Mouse (Mus musculus) embryonic facial prominence, embryonic 10.5 days (tissue): ENCODE results near the gene Gm9903. TPM values are rescaled to one million over a fixed set of nuclear protein-coding genes. Genes with fewer than 3 reads are reported as not detected.

ENCODE experiments used
- DNase-seq: peaks from one replicate; pipeline ENCODE4 v3.0.0-alpha.2; 2017; ENCODE audit warnings: low spot score
- H3K27ac ChIP-seq: fragments of 300-500 bp; sonication (generic); replicated peaks from 2 replicates; pipeline ENCODE4 v1.5.1; 2016; ENCODE audit warnings: mild to moderate bottlenecking
- H3K27me3 ChIP-seq: fragments of 300-500 bp; sonication (generic); replicated peaks from 2 replicates; pipeline ENCODE4 v1.6.1; 2016; ENCODE audit warnings: low read depth, mild to moderate bottlenecking; ENCODE audit not compliant: poor library complexity, severe bottlenecking
- H3K36me3 ChIP-seq: fragments of 300-500 bp; sonication (generic); replicated peaks from 2 replicates; pipeline ENCODE4 v1.6.1; 2016; ENCODE audit warnings: mild to moderate bottlenecking, moderate library complexity
- H3K4me1 ChIP-seq: fragments of 300-500 bp; sonication (generic); 2 replicates; pipeline ENCODE4 v1.6.1; 2016
- H3K4me3 ChIP-seq: fragments of 300-500 bp; sonication (generic); 2 replicates; pipeline ENCODE4 v1.5.1; 2016; ENCODE audit warnings: mild to moderate bottlenecking, moderate library complexity
- H3K9me3 ChIP-seq: fragments of 300-500 bp; sonication (generic); 2 replicates; pipeline ENCODE4 v1.6.1; 2016; ENCODE audit warnings: mild to moderate bottlenecking
- WGBS: fragments of 180-500 bp; shearing (Covaris S2); methylation state at CpG from one replicate; pipeline ENCODE4 v1.1.7; 2016; 5-methylcytosine and 5-hydroxymethylcytosine counted together
- polyA plus RNA-seq: library from polyadenylated mRNA; unstranded; fragments of >200 nt; fragmentation: Nextera tagmentation; extraction: Ambion mirVana; gene quantifications from 2 replicates; pipeline ENCODE4 v1.2.1, GENCODE M21; 2016

Gene Gm9903
- polyA plus RNA-seq, 1 experiment from 2014 or later: 0.32 TPM

DNA sequence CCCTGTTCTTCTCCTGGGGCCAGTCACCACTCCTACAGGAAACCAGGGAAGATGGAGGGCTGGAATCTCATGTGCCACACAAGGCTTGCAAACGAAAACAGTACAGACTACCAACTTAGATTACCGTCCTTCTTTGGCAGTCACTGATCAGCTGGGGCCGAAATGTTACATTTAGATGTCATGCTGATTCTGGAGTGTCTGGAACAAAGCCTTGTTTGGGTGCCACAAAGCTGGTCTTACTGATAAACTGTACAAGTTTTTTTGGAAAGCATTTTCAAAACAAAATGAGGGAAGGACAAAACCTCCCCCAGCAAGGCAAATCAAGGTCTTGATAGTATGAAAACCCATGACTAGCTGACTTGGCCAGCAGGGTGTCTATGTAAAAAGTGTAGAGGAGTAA is 6.0 kb upstream of the Gm9903 start:
- Histone ChIP-seq H3K9me3 (no peaks in the 10 kb centered on the region), H3K27ac (no peak overlapping the region), H3K27me3 (no peaks in the 10 kb centered on the region), H3K4me3 (no peak overlapping the region), H3K4me1 (peaks cover 10% of the 10 kb centered on the region), H3K36me3 (peaks cover 36% of the 10 kb centered on the region)
- WGBS: 75% methylated on average over 3 of the region's 3 CpGs
- DNase-seq: no peak

DNA sequence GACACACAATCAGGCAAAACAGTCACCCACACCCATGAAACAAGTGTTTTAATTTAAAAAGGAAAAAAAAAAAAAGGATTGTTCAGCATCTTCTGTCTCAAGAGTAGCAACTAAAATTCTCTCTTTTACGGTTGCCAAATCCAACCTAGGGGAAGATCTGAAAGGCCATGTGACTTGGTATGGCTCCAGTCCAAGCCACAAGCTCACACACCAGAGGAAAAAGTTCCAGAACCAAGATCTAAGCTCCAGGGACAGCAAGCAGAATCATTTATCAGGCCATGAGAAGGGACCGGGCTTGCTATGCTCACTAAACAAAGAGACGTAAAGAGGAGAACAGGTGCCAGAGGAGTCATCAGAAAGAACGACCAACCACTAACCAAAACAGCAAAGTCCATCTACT is 1.8 kb upstream of the Gm9903 start:
- Histone ChIP-seq H3K4me1 (peaks cover 30% of the 10 kb centered on the region), H3K27me3 (no peaks in the 10 kb centered on the region), H3K36me3 (peaks cover 23% of the 10 kb centered on the region), H3K9me3 (no peaks in the 10 kb centered on the region), H3K4me3 (peak overlapping the region; percentile 92), H3K27ac (no peak overlapping the region; the same call in 1 of the 2 replicates)
- DNase-seq: no peak
- WGBS: 68% methylated on average over 4 of the region's 4 CpGs

DNA sequence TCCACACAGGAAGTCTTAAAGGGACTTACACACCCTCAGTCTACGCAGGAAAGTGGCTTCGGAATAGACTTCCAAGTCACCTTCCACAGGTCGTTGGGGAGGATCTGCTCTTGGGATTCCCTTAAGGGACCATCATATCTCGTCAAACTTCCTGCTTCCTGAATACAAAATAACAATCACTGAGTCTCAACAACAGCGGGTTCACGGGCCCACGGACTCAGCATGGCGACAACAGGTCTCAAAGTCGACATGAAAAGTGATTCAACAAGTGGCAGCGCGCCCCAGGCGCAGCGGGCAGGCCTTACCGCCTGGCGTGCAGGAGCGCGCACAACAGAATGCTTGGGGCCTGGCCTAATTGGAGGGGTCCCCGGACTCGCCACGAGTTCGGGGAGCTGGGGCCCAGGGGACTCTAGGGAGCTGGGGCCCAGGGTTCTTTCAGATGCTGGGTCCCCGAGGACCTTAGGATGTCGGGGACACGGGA is 865 bp upstream of the Gm9903 start:
- peaks cover 30% of the 10 kb centered on the region for H3K4me1 ChIP-seq
- H3K27me3 ChIP-seq: no peaks in the 10 kb centered on the region
- no peaks in the 10 kb centered on the region for H3K9me3 ChIP-seq
- DNase-seq: peak; percentile 78
- WGBS: under 1% methylated on average over 24 of the region's 24 CpGs
- peaks cover 16% of the 10 kb centered on the region for H3K36me3 ChIP-seq
- H3K4me3 ChIP-seq: peak overlapping the region; percentile 92
- H3K27ac ChIP-seq: peak overlapping the region; percentile 94

DNA sequence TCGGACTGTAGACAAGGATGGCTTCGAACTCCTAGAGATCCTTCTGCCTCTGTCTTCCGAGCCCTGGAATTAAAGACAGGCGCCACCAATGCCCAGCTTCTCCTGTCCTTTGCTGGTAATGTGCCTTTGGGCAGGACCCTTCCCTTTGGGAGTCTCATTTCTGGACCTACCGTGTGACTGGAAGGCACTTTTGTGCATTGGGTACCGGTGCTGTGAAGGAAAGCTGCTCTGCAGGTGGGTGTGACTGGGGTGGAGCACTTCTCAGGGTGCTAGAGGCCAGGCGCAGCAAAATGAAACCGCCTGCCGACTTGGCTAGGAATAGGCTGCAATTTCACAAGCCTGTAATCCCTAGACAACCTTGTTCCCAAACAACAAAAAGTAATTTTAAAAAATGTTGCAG is 336 bp downstream of the Gm9903 start:
- Histone ChIP-seq H3K9me3 (no peaks in the 10 kb centered on the region), H3K4me1 (peaks cover 30% of the 10 kb centered on the region), H3K4me3 (peak overlapping the region; percentile 92), H3K27me3 (no peaks in the 10 kb centered on the region), H3K36me3 (peaks cover 19% of the 10 kb centered on the region), H3K27ac (peak overlapping the region; percentile 94)
- 7% methylated on average over 9 of the region's 9 CpGs for WGBS
- no peak for DNase-seq

DNA sequence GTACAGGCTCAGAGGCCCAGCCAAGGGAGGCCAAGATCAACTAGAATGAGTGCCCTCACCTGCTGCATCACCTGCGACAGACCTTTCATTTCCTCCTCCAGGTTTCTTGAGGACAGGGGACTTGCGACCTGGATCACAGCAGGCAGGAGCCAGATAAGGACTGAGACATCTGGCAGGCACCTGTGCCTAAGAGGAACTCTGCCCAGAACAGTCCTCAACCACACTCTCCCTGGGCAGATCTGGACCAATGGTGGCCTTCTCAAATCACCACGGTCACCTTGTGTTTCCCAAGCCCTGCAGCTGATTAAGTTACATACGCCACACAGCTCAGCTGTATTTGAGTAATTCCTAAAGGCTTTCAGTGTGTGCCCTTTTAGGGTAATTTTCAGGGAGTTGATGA is 890 bp downstream of the Gm9903 start:
- H3K4me3 ChIP-seq: peak overlapping the region; percentile 92
- WGBS: 62% methylated on average over 4 of the region's 4 CpGs

DNA sequence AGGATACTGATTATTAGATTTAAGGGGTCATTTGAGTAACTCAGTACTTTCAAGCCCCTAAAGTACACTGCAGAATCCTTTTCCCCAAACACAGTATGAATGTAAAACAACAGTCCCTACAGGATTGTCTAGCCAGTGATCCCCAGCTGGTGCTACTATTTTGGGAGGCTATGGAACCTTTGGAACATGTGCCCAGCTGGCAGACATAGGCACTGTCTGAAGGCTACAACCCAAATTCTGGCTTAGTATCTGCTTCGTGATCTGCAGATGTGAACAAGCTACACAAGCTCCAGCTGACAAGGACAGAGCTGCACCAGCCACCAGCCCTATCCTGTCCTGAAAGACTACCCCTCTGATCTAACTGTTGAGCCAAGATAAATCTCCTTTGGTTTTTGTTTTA is 2.8 kb downstream of the Gm9903 start:
- H3K27ac ChIP-seq: no peak overlapping the region
- no peaks in the 10 kb centered on the region for H3K9me3 ChIP-seq
- peaks cover 33% of the 10 kb centered on the region for H3K36me3 ChIP-seq
- H3K4me1 ChIP-seq: peaks cover 30% of the 10 kb centered on the region
- 91% methylated on average over 1 of the region's 1 CpGs for WGBS
- no peak overlapping the region for H3K4me3 ChIP-seq
- no peak for DNase-seq
- no peaks in the 10 kb centered on the region for H3K27me3 ChIP-seq

More for the DNA sequence above, 890 bp downstream of the Gm9903 start:
- no peaks in the 10 kb centered on the region for H3K9me3 ChIP-seq
- no peak for DNase-seq
- peak overlapping the region; percentile 94; the same call in 1 of the 2 replicates for H3K27ac ChIP-seq
- no peaks in the 10 kb centered on the region for H3K27me3 ChIP-seq
- peaks cover 19% of the 10 kb centered on the region for H3K36me3 ChIP-seq
- H3K4me1 ChIP-seq: peaks cover 30% of the 10 kb centered on the region

DNA sequence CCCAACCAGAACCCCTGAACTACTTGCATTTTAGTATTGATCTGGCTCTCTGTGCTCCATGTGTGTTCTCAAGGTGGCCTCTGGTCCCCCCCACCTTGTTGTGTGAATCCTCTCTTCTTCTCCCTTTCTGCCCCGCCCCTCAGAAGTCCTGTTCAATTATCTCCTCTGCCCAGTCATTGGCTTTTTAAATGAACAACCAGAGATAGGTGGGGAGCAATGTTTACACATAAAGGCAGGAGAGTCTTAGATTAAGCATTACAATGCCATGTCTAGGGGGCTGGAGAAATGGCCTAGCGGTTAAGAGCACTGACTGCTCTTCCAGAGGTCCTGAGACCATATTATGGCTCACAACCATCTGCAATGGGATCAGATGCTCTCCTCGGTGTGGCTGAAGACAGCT is 5.6 kb downstream of the Gm9903 start:
- Histone ChIP-seq H3K9me3 (no peaks in the 10 kb centered on the region), H3K4me1 (peaks cover 8% of the 10 kb centered on the region), H3K36me3 (peaks cover 58% of the 10 kb centered on the region), H3K27ac (no peak overlapping the region), H3K27me3 (no peaks in the 10 kb centered on the region), H3K4me3 (no peak overlapping the region)
- 87% methylated on average over 3 of the region's 3 CpGs for WGBS
- DNase-seq: no peak

DNA sequence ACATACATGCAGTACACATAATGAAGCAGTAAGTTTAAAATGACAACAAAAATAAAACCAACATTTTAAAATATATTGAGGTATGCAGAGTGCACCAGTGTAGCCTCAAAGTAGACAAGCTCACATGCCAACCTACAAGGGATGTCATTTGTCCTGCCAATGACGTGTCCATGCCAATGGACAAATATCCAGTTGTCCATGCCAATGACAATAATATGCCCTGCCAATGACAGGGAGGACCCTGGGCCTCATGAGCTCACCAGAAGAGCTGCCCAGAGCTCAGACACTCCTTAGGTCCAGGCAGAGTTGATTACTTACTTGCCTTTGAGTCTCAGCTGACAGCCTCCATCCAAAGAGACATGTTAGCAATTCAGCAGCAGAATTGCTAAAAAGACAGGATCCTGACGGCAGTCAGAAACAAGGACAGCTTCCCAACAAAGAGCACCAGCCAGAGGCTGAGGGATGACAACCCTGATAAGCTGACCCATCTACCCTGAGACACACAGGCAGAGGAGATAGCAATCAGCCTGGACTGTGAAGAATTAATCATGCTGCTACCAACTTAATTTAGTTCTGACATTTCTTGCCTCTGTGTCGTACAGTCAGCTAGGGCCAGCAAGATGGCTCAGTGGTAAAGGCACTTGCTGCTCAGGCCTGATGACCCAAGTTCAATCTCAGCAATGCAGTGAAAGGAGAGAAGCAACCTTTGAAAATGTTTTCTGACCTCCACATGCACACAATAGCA is 8.1 kb downstream of the Gm9903 start:
- no peaks in the 10 kb centered on the region for H3K4me1 ChIP-seq
- WGBS: 87% methylated on average over 3 of the region's 3 CpGs
- H3K36me3 ChIP-seq: peaks cover 82% of the 10 kb centered on the region
- no peak overlapping the region for H3K4me3 ChIP-seq
- H3K27ac ChIP-seq: no peak overlapping the region
- no peaks in the 10 kb centered on the region for H3K27me3 ChIP-seq
- no peak for DNase-seq
- no peaks in the 10 kb centered on the region for H3K9me3 ChIP-seq

DNA sequence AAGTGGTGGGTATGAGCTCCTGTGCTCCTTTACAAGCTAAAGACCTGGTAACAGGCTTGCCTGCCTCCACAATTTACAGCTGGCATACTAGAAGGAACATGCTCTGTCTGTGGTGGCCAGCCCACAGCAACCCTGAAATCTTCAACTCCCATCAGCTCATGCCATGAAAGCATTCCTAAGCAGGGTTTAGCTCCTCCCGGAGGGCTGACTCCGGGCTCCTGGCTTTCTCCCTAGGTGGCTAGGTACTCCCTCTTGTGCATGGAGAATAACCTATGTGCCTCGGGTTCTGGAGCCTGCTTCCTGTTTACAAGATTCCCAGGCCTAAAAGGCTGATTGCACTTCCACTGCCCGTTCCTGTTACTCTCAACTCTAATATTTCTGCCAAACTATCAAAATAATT is 9.1 kb downstream of the Gm9903 start:
- H3K27ac ChIP-seq: no peak overlapping the region
- H3K4me1 ChIP-seq: no peaks in the 10 kb centered on the region
- H3K36me3 ChIP-seq: peaks cover 92% of the 10 kb centered on the region
- 77% methylated on average over 4 of the region's 4 CpGs for WGBS
- no peak for DNase-seq
- no peaks in the 10 kb centered on the region for H3K9me3 ChIP-seq
- H3K4me3 ChIP-seq: no peak overlapping the region
- no peaks in the 10 kb centered on the region for H3K27me3 ChIP-seq

DNA sequence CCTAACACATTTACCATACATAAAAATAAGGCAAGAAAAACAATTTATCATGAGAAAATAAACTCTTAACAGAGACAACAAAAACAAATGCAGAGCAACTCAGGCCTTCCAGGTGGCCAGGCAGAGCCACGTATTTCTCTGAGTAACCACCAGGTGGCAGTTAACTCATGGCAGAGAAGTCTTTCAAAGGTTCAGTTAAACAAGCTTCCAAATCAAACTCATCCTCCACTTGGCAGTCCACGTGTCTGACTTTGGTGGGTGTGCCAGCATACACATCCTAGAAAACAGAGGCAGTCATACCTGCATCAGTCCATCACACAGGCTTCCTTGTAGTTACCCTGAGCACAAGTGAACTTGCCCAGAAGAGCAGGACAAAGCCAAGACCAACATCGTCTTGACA is 10.9 kb downstream of the Gm9903 start:
- no peaks in the 10 kb centered on the region for H3K4me1 ChIP-seq
- peaks cover 94% of the 10 kb centered on the region for H3K36me3 ChIP-seq
- WGBS: 49% methylated on average over 3 of the region's 3 CpGs
- no peaks in the 10 kb centered on the region for H3K9me3 ChIP-seq
- no peak overlapping the region for H3K27ac ChIP-seq
- no peak overlapping the region for H3K4me3 ChIP-seq
- peak; percentile 41 for DNase-seq
- no peaks in the 10 kb centered on the region for H3K27me3 ChIP-seq

DNA sequence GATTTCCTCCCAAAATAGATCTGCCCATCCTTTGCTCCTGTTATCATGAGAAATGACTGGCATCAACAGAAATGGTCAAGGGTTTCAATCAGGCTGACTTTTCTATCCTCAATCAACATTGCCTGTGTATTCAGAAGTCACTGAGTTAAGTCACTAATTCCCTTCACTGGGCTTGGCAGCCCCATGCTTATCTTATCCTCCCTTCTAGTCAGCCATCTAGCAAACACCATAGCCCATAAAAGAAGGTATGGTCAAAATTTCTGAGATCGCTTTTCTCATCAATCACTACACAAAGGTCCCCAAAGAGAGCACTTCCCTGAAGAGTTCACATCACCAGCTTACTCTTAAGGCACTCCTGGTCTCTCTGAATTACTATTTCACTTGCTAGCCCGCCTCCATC is 21.3 kb downstream of the Gm9903 start:
- Histone ChIP-seq H3K36me3 (peaks cover 75% of the 10 kb centered on the region), H3K27ac (peak overlapping the region; percentile 99)
- WGBS: 22% methylated on average over 2 of the region's 2 CpGs

DNA sequence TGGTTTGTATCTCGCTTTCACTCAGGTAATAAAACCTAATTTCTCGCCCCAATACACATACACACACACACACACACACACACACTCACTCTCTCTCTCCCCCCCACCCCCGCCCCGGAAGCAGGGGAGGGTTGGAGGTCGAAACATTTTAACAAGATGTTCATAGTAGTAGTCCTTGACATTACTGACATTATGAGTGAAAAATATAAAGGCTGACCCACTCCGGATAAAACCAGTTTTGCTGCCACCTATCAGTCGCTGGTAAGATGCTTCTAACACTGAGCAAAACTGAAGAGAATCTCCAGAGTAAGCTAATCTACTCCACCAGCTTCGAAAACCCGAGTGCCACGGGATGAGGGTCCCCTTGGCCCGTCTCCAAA is 21.8 kb downstream of the Gm9903 start:
- no peaks in the 10 kb centered on the region for H3K27me3 ChIP-seq
- H3K27ac ChIP-seq: peak overlapping the region; percentile 99
- H3K4me3 ChIP-seq: peak overlapping the region; percentile 85
- H3K36me3 ChIP-seq: peaks cover 69% of the 10 kb centered on the region
- WGBS: under 1% methylated on average over 11 of the region's 11 CpGs
- H3K4me1 ChIP-seq: peaks cover 41% of the 10 kb centered on the region
- DNase-seq: no peak
- no peaks in the 10 kb centered on the region for H3K9me3 ChIP-seq

More for the DNA sequence above, 21.3 kb downstream of the Gm9903 start:
- DNase-seq: no peak
- peaks cover 36% of the 10 kb centered on the region for H3K4me1 ChIP-seq
- no peaks in the 10 kb centered on the region for H3K9me3 ChIP-seq
- no peaks in the 10 kb centered on the region for H3K27me3 ChIP-seq
- peak overlapping the region; percentile 85 for H3K4me3 ChIP-seq
